In the genomic region with DNA sequence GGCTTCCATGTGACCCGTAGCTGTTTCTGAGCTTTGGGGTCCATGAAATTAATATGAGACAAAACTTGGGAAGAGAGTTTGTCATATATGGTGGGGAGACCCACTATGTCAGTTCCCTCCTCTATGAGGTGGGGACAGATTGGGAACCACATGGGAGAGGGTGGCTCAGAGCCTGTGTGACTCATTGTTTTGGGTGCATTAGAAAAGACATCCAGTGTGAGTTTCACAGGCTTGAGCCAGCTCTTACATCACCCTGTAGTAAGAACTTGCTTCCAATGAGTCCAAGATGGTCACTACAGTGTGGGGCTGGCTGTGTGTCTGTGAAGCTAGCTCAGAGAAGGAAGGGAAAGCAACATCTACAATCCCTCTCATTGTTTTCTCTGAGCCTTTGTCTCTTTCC, we compare ENCODE assay signal across 15 mouse cellular contexts.
DNase-seq lines count a peak whose midpoint lies in the region; ATAC-seq and TF ChIP-seq lines count a peak whose summit lies in the region.
"Had no signal": no experiment of that assay in that cellular context is flagged by ENCODE, and none has a peak within 500 bp of the region (broad histone marks: within the 10 kb centered on the region; RNA-seq: fewer than 3 reads in every experiment).

No protein-coding gene starts in this region.

- no peak overlapping the region for H3K4me2 ChIP-seq in forebrain, postnatal 0 days (ENCODE audit: low read depth)
- no peak overlapping the region for H3K4me2 ChIP-seq in midbrain, embryonic 14.5 days (ENCODE audit: low read length)
- H3K4me2 ChIP-seq: heart, embryonic 13.5 days; hindbrain, embryonic 12.5 days had no signal

- H3K9ac ChIP-seq in forebrain, postnatal 0 days: no peak overlapping the region
- H3K9ac ChIP-seq in midbrain, embryonic 14.5 days (replicated peaks; ENCODE audit: low read length): no peak overlapping the region
- H3K9ac ChIP-seq: heart, embryonic 13.5 days; hindbrain, embryonic 12.5 days had no signal

- no peaks in the 10 kb centered on the region for H3K9me3 ChIP-seq in forebrain, postnatal 0 days (ENCODE audit: low read length)
- H3K9me3 ChIP-seq in midbrain, embryonic 14.5 days (ENCODE audit: control insufficient read depth, low read length): no peaks in the 10 kb centered on the region
- H3K9me3 ChIP-seq: heart, embryonic 13.5 days; hindbrain, embryonic 12.5 days had no signal

- peak; percentile 16 for DNase-seq in gastrocnemius, adult 18-20 months (ENCODE audit: low spot score)
- DNase-seq in gastrocnemius, postnatal 36 days: no peak
- peak; percentile 30 to 55 for DNase-seq in layer of hippocampus, adult 18-20 months (ENCODE audit: low spot score in 2 of 2)
- DNase-seq in layer of hippocampus, postnatal 10 days (ENCODE audit: low spot score in 2 of 2): no peak
- DNase-seq in Muller cell, postnatal 12 days (ENCODE audit: inconsistent ontology term): peak; percentile 5
- peak; percentile 18 for DNase-seq in forebrain, postnatal 0 days
- DNase-seq in midbrain, embryonic 14.5 days: no peak
- DNase-seq: cerebellum, adult 11 months; cerebellum, postnatal 14 days; lung, adult 18-20 months; thymus, postnatal 4 days had no signal

- no peaks in the 10 kb centered on the region for H3K27me3 ChIP-seq in forebrain, postnatal 0 days (ENCODE audit: insufficient read depth, low read length)
- no peaks in the 10 kb centered on the region for H3K27me3 ChIP-seq in midbrain, embryonic 14.5 days (ENCODE audit: control insufficient read depth, insufficient read depth, low read length)
- H3K27me3 ChIP-seq: heart, embryonic 13.5 days; hindbrain, embryonic 12.5 days had no signal

- WGBS in forebrain, postnatal 0 days: 94% methylated on average over 1 of the region's 1 CpGs
- 86% methylated on average over 1 of the region's 1 CpGs for WGBS in midbrain, embryonic 14.5 days

- no peak overlapping the region; the same call in 1 of the 2 replicates for H3K27ac ChIP-seq in forebrain, postnatal 0 days (ENCODE audit: low read depth, low read length)
- no peak overlapping the region for H3K27ac ChIP-seq in midbrain, embryonic 14.5 days (replicated peaks; ENCODE audit: low read depth, low read length)
- H3K27ac ChIP-seq: heart, embryonic 13.5 days; hindbrain, embryonic 12.5 days; kidney, postnatal 0 days had no signal

- 0 out of 2 replicates have a peak, but pooled peaks have one; percentile 43 for ATAC-seq in forebrain, postnatal 0 days
- ATAC-seq in midbrain, embryonic 14.5 days (ENCODE audit: low FRiP score, low TSS enrichment): no peak
- ATAC-seq: intestine, postnatal 0 days had no signal

- H3K36me3 ChIP-seq in forebrain, postnatal 0 days (ENCODE audit: insufficient read depth): no peaks in the 10 kb centered on the region
- H3K36me3 ChIP-seq in midbrain, embryonic 14.5 days (ENCODE audit: control insufficient read depth, insufficient read depth, low read length): no peaks in the 10 kb centered on the region
- H3K36me3 ChIP-seq: heart, embryonic 13.5 days; hindbrain, embryonic 12.5 days had no signal

- intact Hi-C loops in gastrocnemius, postnatal 36 days (cut with DNase I): no loop called here

- H3K4me1 ChIP-seq in forebrain, postnatal 0 days (ENCODE audit: insufficient read depth): no peaks in the 10 kb centered on the region
- H3K4me1 ChIP-seq in midbrain, embryonic 14.5 days (ENCODE audit: control insufficient read depth, insufficient read depth, low read length): no peaks in the 10 kb centered on the region
- H3K4me1 ChIP-seq: heart, embryonic 13.5 days; hindbrain, embryonic 12.5 days had no signal

- no peak for TF ChIP-seq CTCF in forebrain, postnatal 0 days (IDR thresholded peaks at IDR 0.05; ENCODE audit: low read depth)

- H3K4me3 ChIP-seq in forebrain, postnatal 0 days (ENCODE audit: low read depth, low read length): no peak overlapping the region
- H3K4me3 ChIP-seq in midbrain, embryonic 14.5 days (replicated peaks; ENCODE audit: low read depth, low read length): no peak overlapping the region
- H3K4me3 ChIP-seq: heart, embryonic 13.5 days; hindbrain, embryonic 12.5 days had no signal

Comparison
In these comparisons a context has a peak if more than half of its experiments do, and no peak if none do; other contexts are left out.
1. DNase-seq: peak in gastrocnemius, adult 18-20 months (single experiment), layer of hippocampus, adult 18-20 months (2 of 2), Muller cell, postnatal 12 days (single experiment) and forebrain, postnatal 0 days (single experiment); none in gastrocnemius, postnatal 36 days (0 of 2), layer of hippocampus, postnatal 10 days (0 of 2) and midbrain, embryonic 14.5 days (single experiment).